Mouse (Mus musculus): ENCODE results near the gene Pkm.
A peak's percentile ranks its signal among the peaks of the same experiment; 100 is the strongest.

Pkm gene

GRCm38 (mm10) chr9:59655958-59656634, at the start of gene Pkm:
Gene Pkm, plus strand, starts transcription at chr9:59656368.
- DNase-seq: peak; percentile 97

GRCm38 (mm10) chr9:59610950-59611349, 45.2 kb upstream of the Pkm start:
- DNase-seq: no peak

GRCm38 (mm10) chr9:59615797-59616196, 40.4 kb upstream of the Pkm start:
- DNase-seq: no peak

GRCm38 (mm10) chr9:59616622-59617306, 39.4 kb upstream of the Pkm start, which contains the start of gene Parp6:
Gene Parp6, plus strand, starts transcription at chr9:59617284.
- DNase-seq: peak; percentile 100

DNA sequence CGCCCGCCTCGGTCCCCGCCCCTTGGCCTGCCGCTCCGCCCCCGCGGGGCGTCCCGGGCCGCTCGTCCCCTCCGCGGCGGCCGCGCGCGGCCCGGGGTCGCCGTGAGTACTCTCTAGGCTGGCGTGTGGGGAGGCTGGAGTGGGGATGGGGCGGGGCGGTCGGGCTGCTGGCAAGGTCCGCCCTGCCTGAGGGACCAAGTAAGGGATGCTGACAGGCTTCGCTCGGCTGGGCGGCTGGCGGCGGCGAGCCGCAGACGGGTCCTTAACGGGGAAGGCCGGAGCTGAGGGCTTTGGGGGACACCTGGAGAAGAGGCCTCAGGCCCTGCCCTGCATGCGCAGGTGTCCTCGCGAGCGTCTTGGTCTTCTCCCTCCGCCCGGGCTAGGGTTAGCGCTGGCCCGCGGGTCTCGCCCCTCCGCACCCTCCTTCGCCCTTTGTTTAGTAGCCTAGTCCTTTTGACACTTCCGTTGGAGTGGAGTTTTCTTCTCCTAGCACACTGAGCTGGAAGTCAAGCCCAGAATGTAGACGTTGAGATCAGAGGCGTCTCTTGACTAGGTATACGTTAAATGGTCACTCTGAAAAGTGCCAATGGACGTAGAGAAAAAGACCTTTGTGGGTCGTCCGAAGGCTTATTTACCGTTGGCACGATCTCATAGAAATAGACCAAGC, 38.7 kb upstream of the Pkm start:
- no peak for DNase-seq

DNA sequence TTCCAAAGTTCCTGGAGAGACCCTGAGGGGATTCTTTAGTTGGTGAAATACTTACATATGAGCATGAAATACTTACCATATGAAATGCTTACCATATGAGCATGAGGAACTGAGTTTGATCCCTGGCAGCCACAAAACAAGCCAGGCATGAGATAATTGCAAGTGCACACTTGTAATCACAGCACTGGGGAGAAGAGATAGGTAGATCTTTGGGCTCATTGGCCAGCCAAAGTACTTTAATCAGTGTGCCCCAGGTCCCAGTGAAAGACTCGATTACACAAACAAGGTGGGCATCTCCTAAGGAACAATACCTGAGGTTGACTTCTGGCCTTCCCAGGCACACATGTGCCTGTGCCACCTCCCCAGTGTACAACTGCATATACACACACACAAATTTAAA, 17.8 kb upstream of the Pkm start:
- DNase-seq: no peak

DNA sequence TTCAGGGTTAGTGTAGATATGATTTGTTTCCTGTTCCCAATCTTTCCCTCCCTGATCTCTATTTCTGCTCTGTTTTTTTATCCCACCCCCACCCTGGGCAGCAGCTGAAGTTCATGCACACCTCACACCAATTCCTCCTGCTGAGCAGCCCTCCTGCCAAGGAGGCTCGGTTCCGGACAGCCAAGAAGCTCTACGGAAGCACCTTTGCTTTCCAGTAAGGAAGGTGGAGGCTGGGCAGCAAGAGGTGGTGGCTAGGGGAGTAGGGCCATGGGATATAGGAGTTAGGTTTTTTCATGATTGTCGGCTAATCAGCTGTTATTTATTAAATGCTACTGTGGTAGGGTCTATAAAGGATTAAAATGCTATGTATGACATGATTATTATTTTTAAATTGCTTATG, 16.2 kb upstream of the Pkm start:
- no peak for DNase-seq

DNA sequence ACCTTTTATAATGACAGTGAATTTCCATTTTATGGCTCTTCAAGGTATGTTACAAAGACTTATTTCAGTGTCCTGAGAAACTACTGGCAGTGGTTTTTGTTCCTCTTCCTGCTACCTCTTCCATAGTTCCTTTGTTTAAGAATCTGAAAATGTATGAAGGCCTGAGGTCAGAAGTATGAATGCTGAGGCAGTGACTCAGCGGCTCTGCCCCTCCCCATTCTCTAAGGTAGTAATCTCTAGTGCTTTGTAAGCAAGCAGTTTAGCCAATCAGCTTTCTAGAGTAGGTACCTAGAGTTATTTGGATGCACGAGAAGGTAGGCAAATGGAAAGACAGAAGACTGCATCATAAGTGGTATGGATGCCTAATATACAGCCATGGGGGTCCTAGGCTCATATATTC, 14.8 kb upstream of the Pkm start:
- DNase-seq: no peak

- DNase-seq: no peak
Observed at GRCm38 (mm10) chr9:59649911-59650310, 6.3 kb upstream of the Pkm start.

DNA sequence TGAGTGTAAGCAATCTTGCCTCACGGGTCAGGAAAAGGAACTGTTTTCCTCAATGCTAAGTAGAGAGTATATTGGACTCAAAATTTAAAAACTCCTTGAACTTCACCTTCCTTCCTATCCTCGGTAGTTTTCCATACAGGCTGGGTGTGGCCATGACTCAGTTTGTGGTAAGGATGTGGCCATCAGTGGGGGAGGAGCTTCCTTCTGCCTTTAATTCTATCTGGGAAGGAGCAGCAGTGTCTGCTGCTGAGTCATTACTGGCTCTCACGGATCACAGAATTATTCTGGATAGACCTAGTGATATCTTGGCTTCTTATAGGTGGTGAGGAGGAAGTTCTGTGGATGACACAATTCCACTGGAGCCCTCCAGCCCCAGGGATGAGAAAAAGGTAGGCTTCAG, 2.8 kb upstream of the Pkm start:
- DNase-seq: no peak

GRCm38 (mm10) chr9:59654450-59654983, 1.7 kb upstream of the Pkm start:
- no peak for DNase-seq

GRCm38 (mm10) chr9:59656635-59657617, 758 bp downstream of the Pkm start:
- peak; percentile 81 to 82 for DNase-seq

DNA sequence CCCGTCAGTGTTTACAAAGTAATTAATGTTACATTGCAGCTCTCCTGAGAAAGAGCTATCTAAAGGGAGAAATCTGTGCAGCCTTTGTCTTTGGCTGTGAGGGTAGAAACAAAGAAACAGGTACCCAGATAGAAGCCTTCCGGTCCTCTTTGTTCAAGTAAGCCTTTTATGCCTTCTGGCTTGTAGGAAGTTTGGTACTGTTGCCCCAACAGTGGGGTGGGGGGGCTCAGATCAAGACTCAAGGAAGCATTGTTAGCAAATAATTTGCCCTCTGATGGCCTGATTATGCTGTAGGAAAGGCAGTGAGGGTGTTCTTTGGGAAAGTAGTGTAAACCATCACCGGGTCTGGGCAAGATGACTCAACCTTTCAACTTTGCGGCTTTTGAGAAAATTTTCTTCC, 2.0 kb downstream of the Pkm start:
- no peak for DNase-seq

DNA sequence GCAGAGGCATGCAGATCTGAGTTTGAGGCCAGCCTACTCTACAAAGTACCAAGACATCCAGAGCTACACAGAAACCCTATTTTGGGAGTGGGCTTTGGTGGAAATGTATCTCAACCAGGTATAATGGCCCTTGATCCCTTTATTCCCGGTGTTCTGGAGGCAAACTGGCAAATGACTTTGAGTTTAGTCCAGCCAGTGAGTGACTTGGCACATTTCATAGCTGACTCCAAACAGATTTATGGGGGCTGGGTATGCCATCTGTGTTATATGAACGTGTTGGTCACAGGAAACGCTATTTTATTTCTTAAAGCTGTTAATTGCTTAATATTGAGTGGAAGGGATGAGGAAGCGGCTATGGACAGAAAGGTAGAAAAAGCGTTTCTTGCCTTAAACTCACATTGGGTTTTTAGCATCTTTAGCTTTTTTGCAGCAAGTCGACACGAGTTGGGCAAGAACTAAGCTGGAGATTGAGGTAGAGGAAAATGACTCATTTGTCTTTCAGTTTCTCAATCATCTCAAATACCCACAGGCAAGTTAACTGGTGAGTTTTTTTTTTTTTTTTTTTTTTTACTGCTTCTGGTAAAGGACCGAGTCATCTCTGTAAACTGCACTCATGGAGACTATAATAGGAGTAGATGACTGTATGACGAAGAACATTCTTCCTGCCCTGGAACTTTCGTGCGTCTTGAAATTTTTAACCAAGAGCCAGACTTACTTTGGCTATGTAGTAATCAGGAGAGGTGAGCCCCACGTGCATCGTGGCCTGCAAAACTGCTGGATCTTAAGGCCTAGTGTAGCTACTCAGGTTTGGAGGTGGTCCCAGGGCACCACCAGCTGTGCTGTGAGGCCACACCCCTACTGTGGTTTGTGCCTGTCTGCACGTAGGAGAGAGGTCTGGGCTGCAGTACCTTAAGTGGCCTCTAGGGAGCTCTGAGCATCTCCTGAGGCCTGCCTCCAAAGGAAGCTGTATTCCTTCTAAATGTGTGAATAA, 3.2 kb downstream of the Pkm start:
- peak; percentile 84 to 89 for DNase-seq

GRCm38 (mm10) chr9:59660421-59660820, 4.3 kb downstream of the Pkm start:
- no peak for DNase-seq

- no peak for DNase-seq
Observed at GRCm38 (mm10) chr9:59661298-59661975, 5.3 kb downstream of the Pkm start.

GRCm38 (mm10) chr9:59663226-59663625, 7.1 kb downstream of the Pkm start:
- DNase-seq: no peak

GRCm38 (mm10) chr9:59663957-59664356, 7.8 kb downstream of the Pkm start:
- no peak for DNase-seq

GRCm38 (mm10) chr9:59664664-59665256, 8.6 kb downstream of the Pkm start:
- no peak for DNase-seq

GRCm38 (mm10) chr9:59666016-59666415, 9.8 kb downstream of the Pkm start:
- DNase-seq: no peak

All from thymus, postnatal 36 days (tissue).